Mouse (Mus musculus) left cerebral cortex, adult 9 months (tissue): Measurements from ENCODE around the gene Rps15.

Experiments used
- DNase-seq, 2 experiments: peaks; one replicate each; pipeline ENCODE4 v3.0.0; 2022; ENCODE audit warnings: low spot score in 2 of 2

Gene Rps15

GRCm38 (mm10) chr10:80341491-80342304 lies 49.4 kb downstream of the Rps15 start:
- no peak for DNase-seq

GRCm38 (mm10) chr10:80342305-80342748 lies 50.1 kb downstream of the Rps15 start:
- no peak for DNase-seq

GRCm38 (mm10) chr10:80342749-80343424 lies 50.6 kb downstream of the Rps15 start:
- DNase-seq, result no peak

GRCm38 (mm10) chr10:80343425-80343895 lies 51.2 kb downstream of the Rps15 start:
- DNase-seq, result no peak
